Mouse (Mus musculus): ENCODE measurements around the gene Klhl22.
A peak's percentile ranks its signal among the peaks of the same experiment; 100 is the strongest.

The Klhl22 gene

DNA sequence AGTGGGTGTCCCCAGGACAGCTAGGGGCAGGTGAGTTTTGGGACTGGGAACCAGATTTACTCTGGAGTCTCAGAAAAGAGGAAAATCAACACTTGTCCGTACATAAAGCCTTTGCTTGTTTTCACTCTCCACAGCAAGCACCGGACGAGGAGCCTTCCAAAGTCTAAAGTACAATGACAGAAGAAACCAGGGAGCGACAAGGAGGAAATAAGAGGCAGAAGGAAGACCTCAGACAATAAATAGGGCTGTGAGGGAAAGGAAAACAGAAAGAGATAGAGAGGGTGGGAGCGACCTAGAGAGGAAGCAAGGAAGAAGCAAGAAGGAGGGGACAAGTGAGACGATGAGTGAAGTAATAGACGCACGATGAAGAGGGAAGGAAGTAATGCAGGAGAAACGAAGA lies 516 bp upstream of the Klhl22 start:
- no peak for DNase-seq

DNA sequence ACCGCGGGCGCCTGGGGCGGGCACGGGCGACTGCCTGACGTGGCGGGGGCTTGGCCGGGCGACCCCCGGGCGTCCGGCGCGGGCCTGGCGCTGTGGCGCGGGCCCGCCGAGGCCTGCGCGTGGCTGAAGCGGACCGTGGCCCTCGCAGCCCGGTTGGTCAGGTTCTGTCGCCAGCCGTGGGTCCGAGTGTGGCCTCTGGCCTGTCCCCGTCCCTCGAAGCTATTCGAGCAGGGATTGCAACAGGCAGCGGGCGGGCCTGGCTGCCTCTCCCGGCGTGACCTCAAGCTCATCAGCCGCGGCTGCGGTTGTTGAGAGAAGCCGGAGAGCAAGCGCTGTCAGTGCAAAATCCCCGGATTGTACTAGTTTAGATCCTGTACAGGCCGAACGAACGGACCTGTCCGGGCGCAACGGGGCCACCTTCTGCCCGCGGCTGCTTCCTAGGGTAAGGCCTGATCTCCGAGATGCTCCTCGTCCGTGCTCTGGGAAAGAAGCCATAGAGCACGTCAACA lies 449 bp downstream of the Klhl22 start:
- DNase-seq: peak; percentile 62

GRCm38 (mm10) chr16:17760657-17761056 lies 1.2 kb downstream of the Klhl22 start:
- peak; percentile 51 for DNase-seq

- no peak for DNase-seq
Observed at GRCm38 (mm10) chr16:17761074-17761473, 1.7 kb downstream of the Klhl22 start.

GRCm38 (mm10) chr16:17764108-17764511 lies 4.7 kb downstream of the Klhl22 start:
- no peak for DNase-seq

- no peak for DNase-seq
Observed at GRCm38 (mm10) chr16:17768834-17769233, 9.4 kb downstream of the Klhl22 start.

GRCm38 (mm10) chr16:17771117-17771865 lies 11.9 kb downstream of the Klhl22 start:
- no peak for DNase-seq

GRCm38 (mm10) chr16:17776828-17777227 lies 17.4 kb downstream of the Klhl22 start:
- DNase-seq: peak; percentile 54

DNA sequence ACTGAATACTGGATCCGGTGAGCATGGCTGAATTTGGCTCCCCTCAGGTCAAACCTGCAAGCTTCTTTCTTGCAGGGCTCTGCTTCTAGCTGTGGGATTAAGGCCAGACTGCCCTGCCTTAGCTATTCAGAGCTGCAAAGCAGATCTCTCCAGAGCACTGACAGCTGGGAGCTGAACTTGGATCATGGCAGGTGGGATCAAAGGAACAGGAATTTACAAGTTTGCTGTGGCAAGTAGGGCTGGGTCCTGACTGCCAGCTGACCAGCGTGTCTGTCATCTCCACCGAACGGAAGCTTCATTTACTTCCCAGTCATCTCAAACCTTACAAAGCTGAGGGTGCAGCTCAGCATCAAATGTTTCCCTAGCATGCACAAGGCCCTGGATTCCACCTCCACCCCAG lies 18.8 kb downstream of the Klhl22 start:
- DNase-seq: no peak

DNA sequence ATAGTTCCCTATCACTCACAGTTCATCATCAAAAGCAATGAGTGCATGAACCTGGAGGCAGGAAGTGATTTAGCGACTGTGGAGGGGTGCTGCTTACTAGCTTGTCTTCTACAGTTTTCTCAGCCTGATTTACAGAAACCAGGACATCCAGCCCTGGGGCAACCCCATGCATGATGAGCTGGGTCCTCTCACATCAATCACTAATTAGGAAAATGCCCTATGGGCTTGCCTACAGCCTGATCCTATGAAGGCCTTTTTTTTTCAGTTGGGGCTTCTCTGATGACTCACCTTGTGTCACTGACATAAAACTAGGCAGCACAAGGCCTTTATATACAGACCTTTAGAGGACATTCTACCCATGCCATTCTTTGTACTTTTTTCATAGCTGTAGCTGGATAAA lies 20.3 kb downstream of the Klhl22 start:
- DNase-seq: no peak

DNA sequence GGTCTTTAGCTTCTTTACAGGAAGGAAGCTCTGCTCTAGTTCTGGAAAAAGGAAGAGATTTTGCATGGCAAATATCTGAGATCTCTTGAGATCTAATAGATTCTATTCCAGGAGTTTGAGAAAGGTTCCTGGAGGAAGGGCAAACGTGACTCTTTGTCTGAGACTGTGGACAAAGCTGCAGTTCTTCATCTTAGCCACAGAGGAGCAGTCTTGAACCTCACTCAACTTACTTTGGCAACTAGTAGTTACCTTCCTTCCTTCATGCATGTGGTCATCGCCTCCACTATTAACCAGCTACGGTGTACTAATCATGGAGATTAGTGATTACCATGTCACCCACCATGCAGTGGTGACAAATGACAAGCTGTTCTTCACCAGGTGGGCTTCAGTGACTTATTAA lies 25.9 kb downstream of the Klhl22 start:
- no peak for DNase-seq

- DNase-seq: no peak
Observed at GRCm38 (mm10) chr16:17792728-17793127, 33.3 kb downstream of the Klhl22 start.

- DNase-seq: no peak
Observed at GRCm38 (mm10) chr16:17794047-17794446, 34.6 kb downstream of the Klhl22 start.

GRCm38 (mm10) chr16:17795643-17796042 lies 36.2 kb downstream of the Klhl22 start:
- peak; percentile 44 for DNase-seq

DNA sequence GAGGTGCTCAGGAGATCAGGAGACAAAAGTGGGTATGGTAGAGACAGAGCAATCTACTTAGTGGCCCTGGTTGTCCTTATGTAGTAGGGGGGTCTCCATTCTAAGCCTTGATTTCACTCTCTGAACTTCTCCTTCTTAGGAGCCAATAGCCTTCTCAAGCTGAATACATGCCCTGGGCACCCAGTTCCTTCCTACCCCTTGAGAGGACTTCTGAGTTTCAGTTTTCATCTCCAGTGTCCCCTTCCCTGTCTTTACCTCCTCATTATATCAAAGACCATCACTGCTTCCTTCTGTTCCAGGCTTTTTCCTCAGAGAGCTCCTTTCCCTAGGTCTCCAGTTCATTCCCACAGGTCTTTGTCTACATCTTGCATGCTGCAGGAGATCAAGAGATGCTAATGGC lies 37.1 kb downstream of the Klhl22 start:
- DNase-seq: no peak

DNA sequence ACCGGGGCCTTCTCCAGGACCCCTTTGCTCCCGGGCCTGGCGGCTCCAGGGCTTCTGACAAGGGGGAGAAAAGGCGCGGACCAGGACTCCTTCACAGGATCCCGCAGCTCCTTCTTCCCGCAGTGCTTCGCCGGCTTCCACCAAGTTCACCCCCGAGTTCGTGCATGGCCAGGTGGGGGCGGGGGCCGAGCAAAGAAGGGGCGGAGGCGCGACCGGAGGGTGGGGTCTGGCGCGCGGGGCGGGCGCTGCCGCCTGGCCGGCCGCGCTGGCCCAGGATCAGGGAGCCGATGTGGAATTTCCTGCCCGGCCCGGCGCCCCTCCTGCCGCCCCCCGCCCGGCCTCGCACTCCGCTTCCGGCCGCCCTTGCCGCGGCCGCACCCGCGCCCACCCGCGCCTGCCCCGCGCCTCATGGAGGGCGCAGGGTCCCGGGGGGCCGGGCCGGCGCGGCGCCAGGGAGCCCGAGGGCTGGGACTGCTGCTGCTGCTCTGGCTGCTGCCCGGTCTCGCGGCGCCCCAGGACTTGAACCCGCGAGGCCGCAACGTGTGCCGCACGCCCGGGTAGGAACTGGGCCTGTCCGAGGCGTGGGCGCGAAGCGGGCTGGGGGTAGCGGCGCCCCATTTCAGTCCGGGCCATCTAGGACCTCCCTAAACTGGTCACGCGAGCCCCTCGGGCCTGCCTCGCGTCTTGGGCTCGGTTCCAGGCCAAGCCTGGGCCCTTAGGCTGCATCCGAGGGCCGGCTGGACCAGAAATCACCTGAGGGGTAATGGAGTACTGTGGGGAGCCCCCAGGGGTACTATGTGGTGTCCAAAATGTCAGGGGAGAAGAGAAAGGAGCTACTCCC lies 37.8 kb downstream of the Klhl22 start, which contains the start of gene Scarf2:
Gene Scarf2 (plus strand): TSS at position 312 of the 841 bp plus-strand sequence.
- DNase-seq: peak; percentile 79

- DNase-seq: no peak
Observed at GRCm38 (mm10) chr16:17797812-17798311, 38.4 kb downstream of the Klhl22 start.

DNA sequence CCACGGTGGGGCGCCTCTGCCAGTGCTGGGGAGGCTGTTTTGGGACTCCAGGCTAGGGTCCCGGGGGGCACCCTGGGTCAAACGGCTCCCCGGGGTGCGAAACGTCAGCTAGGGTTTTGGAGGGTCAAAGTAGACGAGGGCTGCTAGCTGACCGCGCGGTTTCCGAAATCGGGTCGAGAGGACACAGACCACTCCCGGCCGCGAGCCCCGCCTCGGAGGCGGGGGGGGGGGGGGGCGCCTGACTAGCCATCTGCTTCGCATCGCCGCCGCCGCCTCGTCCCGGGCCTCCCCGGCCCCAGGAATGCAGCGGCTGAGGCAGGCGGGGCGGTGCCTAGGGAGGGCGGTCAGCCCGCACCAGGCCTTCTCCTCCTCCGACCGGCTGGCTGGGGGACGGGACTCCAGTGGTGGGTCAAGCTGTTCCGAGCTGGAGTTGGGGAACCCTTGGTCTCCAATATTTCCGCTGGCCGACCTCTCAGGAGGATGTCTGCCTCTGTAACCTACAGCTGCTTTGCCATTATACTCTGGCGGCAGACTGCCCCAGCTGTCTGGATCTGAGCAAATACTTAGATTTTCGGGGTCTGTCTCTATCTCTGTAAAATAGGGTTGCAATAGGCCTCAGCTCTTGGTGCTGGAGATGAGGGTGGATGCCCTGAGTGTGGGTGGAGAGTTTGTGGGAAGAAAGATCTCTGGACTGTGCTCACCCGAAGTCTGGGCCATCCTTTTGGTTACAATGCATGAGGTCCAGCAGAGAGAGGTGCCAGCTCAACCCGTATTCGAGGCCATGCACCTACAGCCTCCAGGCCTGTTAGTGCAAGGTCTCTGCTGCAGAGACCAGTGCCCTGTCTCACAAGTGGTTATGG lies 39.1 kb downstream of the Klhl22 start:
- peak; percentile 76 for DNase-seq

- no peak for DNase-seq
Observed at GRCm38 (mm10) chr16:17799584-17799983, 40.2 kb downstream of the Klhl22 start.

DNA sequence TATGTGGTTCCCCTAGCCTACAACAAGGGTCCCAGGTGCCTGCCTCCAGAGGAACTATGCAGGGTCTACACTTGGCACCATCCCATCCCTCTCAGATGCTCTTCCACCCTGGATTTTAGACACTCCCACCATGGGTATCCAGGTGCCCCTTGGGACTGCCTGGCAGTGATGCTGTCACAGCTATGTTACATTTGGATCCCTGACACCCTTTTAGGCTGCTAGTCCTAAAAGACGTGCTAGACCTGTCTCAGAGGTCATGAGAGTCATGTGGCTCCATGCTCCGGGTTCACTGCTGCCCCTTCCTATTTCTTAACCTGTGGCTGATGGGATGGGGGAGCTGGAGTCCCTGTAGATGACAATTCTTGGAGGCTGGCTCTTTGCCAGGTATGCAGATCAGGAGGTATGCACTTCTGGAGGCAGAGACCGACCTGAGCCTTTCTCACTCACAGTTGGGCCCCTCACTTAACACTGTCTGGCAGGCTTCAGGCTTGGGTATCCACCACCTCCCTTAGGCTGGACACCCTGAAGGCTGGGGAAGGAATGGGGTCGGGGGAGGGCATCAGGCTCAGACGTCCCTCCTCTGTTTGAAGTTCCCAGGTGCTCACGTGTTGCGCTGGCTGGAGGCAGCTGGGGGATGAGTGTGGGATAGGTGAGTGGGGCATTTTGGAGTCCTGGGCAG lies 42.5 kb downstream of the Klhl22 start:
- DNase-seq: no peak

GRCm38 (mm10) chr16:17802456-17802838 lies 43.0 kb downstream of the Klhl22 start:
- DNase-seq: no peak

Data from lung, postnatal 14 days (tissue).